Mouse (Mus musculus) layer of hippocampus, adult 11-12 months (tissue): Measurements from ENCODE around the gene Ngly1.
A peak's percentile ranks its signal among the peaks of the same experiment; 100 is the strongest.

ENCODE experiments used
- DNase-seq: peaks from one replicate; pipeline ENCODE4 v3.0.0; 2022; ENCODE audit warnings: low spot score

Gene Ngly1

GRCm38 (mm10) chr14:16249171-16249874, at the start of gene Ngly1, which contains the start of gene Oxsm:
Gene Ngly1, plus strand, starts transcription at chr14:16249280.
Gene Oxsm, minus strand, starts transcription at chr14:16249808.
- peak; percentile 77 for DNase-seq

GRCm38 (mm10) chr14:16200220-16200912, 48.7 kb upstream of the Ngly1 start:
- no peak for DNase-seq

GRCm38 (mm10) chr14:16200969-16201638, 48.0 kb upstream of the Ngly1 start:
- DNase-seq = peak; percentile 72

GRCm38 (mm10) chr14:16201673-16202072, 47.4 kb upstream of the Ngly1 start:
- no peak for DNase-seq

- no peak for DNase-seq
Measured at GRCm38 (mm10) chr14:16207722-16208121, 41.4 kb upstream of the Ngly1 start.

GRCm38 (mm10) chr14:16219015-16219414, 30.1 kb upstream of the Ngly1 start:
- DNase-seq = peak; percentile 23

- no peak for DNase-seq
Measured at GRCm38 (mm10) chr14:16229395-16229794, 19.7 kb upstream of the Ngly1 start.

- no peak for DNase-seq
Measured at GRCm38 (mm10) chr14:16230581-16230980, 18.5 kb upstream of the Ngly1 start.

GRCm38 (mm10) chr14:16233515-16233914, 15.6 kb upstream of the Ngly1 start:
- DNase-seq = no peak

GRCm38 (mm10) chr14:16236466-16236865, 12.6 kb upstream of the Ngly1 start:
- DNase-seq = no peak

GRCm38 (mm10) chr14:16242193-16242815, 6.8 kb upstream of the Ngly1 start:
- peak; percentile 23 for DNase-seq

GRCm38 (mm10) chr14:16242947-16243602, 6.0 kb upstream of the Ngly1 start:
- peak; percentile 90 for DNase-seq

GRCm38 (mm10) chr14:16243603-16244209, 5.4 kb upstream of the Ngly1 start:
- no peak for DNase-seq

GRCm38 (mm10) chr14:16244370-16244769, 4.7 kb upstream of the Ngly1 start:
- DNase-seq = no peak

GRCm38 (mm10) chr14:16245127-16245526, 4.0 kb upstream of the Ngly1 start:
- DNase-seq = no peak

GRCm38 (mm10) chr14:16246340-16246912, 2.7 kb upstream of the Ngly1 start:
- DNase-seq = no peak

- no peak for DNase-seq
Measured at GRCm38 (mm10) chr14:16248135-16248534, 945 bp upstream of the Ngly1 start.

- no peak for DNase-seq
Measured at GRCm38 (mm10) chr14:16248603-16249157, 400 bp upstream of the Ngly1 start.

- no peak for DNase-seq
Measured at GRCm38 (mm10) chr14:16250099-16250498, 1.0 kb downstream of the Ngly1 start.

- no peak for DNase-seq
Measured at GRCm38 (mm10) chr14:16255745-16256144, 6.7 kb downstream of the Ngly1 start.

GRCm38 (mm10) chr14:16256209-16256608, 7.1 kb downstream of the Ngly1 start:
- DNase-seq = no peak
